Mouse (Mus musculus): Measurements from ENCODE around the gene Msi2. TPM values are rescaled to one million over a fixed set of nuclear protein-coding genes. Genes with fewer than 3 reads are reported as not detected.

The Msi2 gene
- total and polyA plus RNA-seq, 2 experiments from 2014 or later: 26.9 to 133 TPM

DNA sequence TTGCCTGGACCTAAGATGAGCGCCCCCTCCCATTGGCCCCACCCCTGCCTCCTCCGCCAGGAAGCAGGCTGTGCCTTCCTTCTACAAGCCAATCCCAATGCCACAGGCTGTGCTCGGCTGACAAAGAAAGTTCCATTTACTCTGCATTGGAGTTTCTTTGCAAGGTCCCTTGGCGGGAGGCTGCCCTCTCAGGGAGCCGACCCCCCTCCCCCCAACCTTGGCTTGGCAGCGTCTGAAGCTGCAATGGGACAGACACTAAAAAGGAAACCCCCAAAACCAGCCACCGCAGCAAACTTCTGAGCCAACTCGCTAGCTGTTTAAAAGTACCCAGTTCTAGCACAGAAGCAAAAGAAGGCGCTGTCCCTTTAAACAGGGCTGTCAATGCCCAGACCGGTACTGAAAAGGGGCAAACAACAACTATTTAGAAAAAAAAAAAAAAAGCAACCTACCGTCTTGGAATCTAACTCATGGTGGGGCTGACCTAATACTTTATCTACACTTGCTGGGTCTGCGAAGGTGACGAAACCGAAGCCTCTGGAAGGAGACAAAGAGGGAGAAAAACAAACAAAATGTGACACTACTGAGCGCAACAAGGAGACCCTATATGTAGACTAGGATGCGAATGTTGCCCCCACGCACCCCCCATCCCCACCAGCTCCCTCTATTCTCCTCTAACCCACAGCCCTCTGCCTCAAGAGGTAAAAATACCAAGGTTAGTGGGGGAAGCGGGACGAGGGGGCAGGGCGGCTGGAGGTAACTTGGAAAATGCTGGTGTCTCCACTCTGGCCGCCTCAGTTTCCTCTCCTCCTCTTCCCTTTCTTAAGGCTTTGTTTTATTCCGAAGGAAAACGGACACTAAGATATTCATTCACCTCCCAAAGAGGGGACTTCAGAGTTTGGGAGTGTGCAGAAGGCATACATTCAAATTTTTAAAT is 2.0 kb downstream of the Msi2 start:
- DNase-seq (ENCODE audit: low spot score) (peak; percentile 70), ATAC-seq (ENCODE audit: low FRiP score) (no peak)
- H3K4me3 ChIP-seq (ENCODE audit: low read depth, low read length): peak overlapping the region; percentile 79
- TF ChIP-seq CTCF (IDR thresholded peaks at IDR 0.05): no peak
- WGBS: under 1% methylated on average over 23 of the region's 23 CpGs
- peak overlapping the region; percentile 78 for H3K4me2 ChIP-seq (ENCODE audit: low read depth, low read length, poor library complexity, severe bottlenecking)
- H3K9ac ChIP-seq (replicated peaks; ENCODE audit: low read length, poor library complexity, severe bottlenecking): peak overlapping the region; percentile 78
- peak overlapping the region; percentile 86; the same call in 1 of the 2 replicates for H3K27ac ChIP-seq (ENCODE audit: low read depth, low read length)
- H3K36me3 ChIP-seq (ENCODE audit: insufficient read depth, low read length): peaks cover 9% of the 10 kb centered on the region
- H3K27me3 ChIP-seq (ENCODE audit: insufficient read depth, low read length): no peaks in the 10 kb centered on the region
- H3K9me3 ChIP-seq (ENCODE audit: low read length): no peaks in the 10 kb centered on the region
- H3K4me1 ChIP-seq (ENCODE audit: insufficient read depth, low read length): no peaks in the 10 kb centered on the region; the same call in 1 of the 2 replicates

DNA sequence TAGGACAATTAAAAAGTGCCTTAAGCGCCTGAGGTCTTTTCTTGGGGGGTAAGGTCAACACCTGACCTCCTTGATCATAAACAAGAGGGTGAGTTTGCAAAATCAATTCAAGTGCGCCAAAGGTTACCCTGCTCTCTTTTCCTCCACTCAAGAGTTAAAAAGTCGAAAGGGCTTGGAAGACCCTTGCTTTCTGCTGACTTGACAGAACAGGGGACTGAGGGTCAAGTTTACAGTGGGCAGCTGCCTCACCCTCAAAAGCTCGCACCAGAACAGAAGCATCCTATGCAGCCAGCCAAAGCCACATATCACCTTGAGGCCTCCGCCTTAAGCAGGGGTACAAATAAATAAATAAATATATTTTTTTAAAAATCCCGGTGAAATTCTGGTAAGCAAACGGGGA is 3.0 kb downstream of the Msi2 start:
- H3K36me3 ChIP-seq (ENCODE audit: insufficient read depth, low read length): peaks cover 11% of the 10 kb centered on the region
- H3K9ac ChIP-seq (replicated peaks; ENCODE audit: low read length, poor library complexity, severe bottlenecking): peak overlapping the region; percentile 40; the same call in 1 of the 2 replicates
- no peak overlapping the region for H3K27ac ChIP-seq (ENCODE audit: low read depth, low read length)
- peak overlapping the region; percentile 79 for H3K4me3 ChIP-seq (ENCODE audit: low read depth, low read length)
- no peaks in the 10 kb centered on the region for H3K9me3 ChIP-seq (ENCODE audit: low read length)
- H3K4me1 ChIP-seq (ENCODE audit: insufficient read depth, low read length): no peaks in the 10 kb centered on the region; the same call in 1 of the 2 replicates
- H3K4me2 ChIP-seq (ENCODE audit: low read depth, low read length, poor library complexity, severe bottlenecking): peak overlapping the region; percentile 78
- H3K27me3 ChIP-seq (ENCODE audit: insufficient read depth, low read length): no peaks in the 10 kb centered on the region
- 27% methylated on average over 7 of the region's 7 CpGs for WGBS
- no peak for TF ChIP-seq CTCF (IDR thresholded peaks at IDR 0.05)
- no peak for DNase-seq (ENCODE audit: low spot score)
- no peak for ATAC-seq (ENCODE audit: low FRiP score)

DNA sequence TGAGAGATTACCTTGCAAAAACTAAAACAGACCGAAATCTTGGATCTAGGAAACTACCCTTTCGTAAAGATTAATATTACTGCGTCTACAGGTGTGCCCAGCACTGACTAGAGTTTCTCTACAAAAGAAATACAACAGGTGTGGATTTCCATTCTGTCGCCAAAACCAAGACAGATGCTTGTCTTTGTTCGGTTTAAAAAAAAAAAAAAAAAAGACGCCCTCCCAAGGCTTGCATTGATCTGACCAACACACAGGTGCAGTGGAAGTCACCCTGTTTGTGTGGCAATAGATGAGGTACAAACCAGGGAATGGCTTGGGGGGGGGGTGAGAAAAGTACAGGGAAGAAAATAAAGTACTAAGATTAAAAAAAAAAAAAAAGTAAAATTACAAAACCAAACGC is 4.2 kb downstream of the Msi2 start:
- H3K36me3 ChIP-seq (ENCODE audit: insufficient read depth, low read length): peaks cover 15% of the 10 kb centered on the region
- 44% methylated on average over 7 of the region's 7 CpGs for WGBS
- ATAC-seq (ENCODE audit: low FRiP score): no peak
- peak overlapping the region; percentile 78 for H3K4me2 ChIP-seq (ENCODE audit: low read depth, low read length, poor library complexity, severe bottlenecking)
- no peak overlapping the region for H3K27ac ChIP-seq (ENCODE audit: low read depth, low read length)
- no peak for DNase-seq (ENCODE audit: low spot score)
- H3K27me3 ChIP-seq (ENCODE audit: insufficient read depth, low read length): no peaks in the 10 kb centered on the region
- TF ChIP-seq CTCF (IDR thresholded peaks at IDR 0.05): no peak
- 0 out of 2 replicates have a peak overlapping the region, but pooled peaks have one; percentile 33 for H3K9ac ChIP-seq (replicated peaks; ENCODE audit: low read length, poor library complexity, severe bottlenecking)
- no peaks in the 10 kb centered on the region for H3K9me3 ChIP-seq (ENCODE audit: low read length)
- peak overlapping the region; percentile 20; the same call in 1 of the 2 replicates for H3K4me3 ChIP-seq (ENCODE audit: low read depth, low read length)
- no peaks in the 10 kb centered on the region; the same call in 1 of the 2 replicates for H3K4me1 ChIP-seq (ENCODE audit: insufficient read depth, low read length)

DNA sequence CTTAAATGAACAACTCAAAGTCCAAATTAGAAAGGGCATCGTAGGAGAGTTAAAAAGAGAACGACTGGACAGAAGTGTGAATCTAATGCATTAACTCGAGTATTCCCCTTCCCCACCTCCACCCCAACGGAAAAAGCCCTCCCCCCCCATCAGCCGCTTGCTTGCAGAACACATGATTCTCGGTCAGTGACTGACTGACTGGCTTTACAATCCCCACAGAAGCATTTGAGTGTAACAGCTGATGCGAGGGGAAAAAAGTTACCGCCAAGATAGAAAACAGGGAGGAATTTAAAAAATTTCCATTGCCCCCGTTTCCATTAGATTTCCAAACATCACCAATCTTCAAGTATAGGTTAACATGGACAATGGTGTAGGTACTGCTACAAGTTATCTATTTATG is 4.8 kb downstream of the Msi2 start:
- no peaks in the 10 kb centered on the region for H3K27me3 ChIP-seq (ENCODE audit: insufficient read depth, low read length)
- no peak overlapping the region for H3K27ac ChIP-seq (ENCODE audit: low read depth, low read length)
- ATAC-seq (ENCODE audit: low FRiP score): no peak
- DNase-seq (ENCODE audit: low spot score): no peak
- no peak overlapping the region for H3K9ac ChIP-seq (replicated peaks; ENCODE audit: low read length, poor library complexity, severe bottlenecking)
- H3K4me2 ChIP-seq (ENCODE audit: low read depth, low read length, poor library complexity, severe bottlenecking): peak overlapping the region; percentile 78
- H3K4me1 ChIP-seq (ENCODE audit: insufficient read depth, low read length): no peaks in the 10 kb centered on the region; the same call in 1 of the 2 replicates
- H3K36me3 ChIP-seq (ENCODE audit: insufficient read depth, low read length): peaks cover 15% of the 10 kb centered on the region
- WGBS: 35% methylated on average over 9 of the region's 9 CpGs
- no peaks in the 10 kb centered on the region for H3K9me3 ChIP-seq (ENCODE audit: low read length)
- no peak for TF ChIP-seq CTCF (IDR thresholded peaks at IDR 0.05)
- peak overlapping the region; percentile 20 for H3K4me3 ChIP-seq (ENCODE audit: low read depth, low read length)

DNA sequence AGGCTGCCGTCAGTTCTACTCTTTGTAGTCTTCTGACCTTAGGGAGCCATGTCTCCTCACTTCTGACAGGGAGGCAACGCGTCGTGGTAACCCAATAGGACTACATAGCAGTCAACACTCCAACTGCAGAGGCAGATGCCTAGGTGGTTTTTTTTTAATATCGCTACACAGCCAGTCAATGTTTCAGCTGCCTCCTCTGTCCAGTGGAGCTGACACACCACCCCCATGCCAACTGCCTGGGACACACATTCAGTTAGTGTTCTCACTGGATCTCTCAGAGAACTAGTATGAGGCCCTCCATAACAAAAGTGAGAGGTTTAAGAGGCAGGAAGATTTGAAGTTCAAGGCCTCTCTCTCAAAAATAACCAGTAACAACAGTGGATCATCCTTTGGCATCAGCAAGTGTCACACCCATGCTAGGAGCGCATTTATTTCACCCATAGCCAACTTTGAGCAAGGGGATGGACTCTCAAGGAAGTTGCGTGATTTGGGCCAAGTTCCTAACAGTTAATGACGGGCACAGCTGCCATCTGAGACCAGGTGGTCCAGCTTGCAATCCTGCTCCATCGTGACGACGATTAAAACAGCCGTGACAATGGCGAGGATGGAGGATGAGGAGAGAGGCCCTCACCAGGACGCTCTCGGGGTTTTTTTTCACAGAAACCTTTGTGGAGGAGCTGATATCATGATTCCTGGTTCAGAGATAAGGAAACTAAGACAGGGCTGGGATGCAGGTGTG is 8.3 kb downstream of the Msi2 start:
- 68% methylated on average over 15 of the region's 15 CpGs for WGBS
- no peak overlapping the region for H3K9ac ChIP-seq (replicated peaks; ENCODE audit: low read length, poor library complexity, severe bottlenecking)
- no peak for TF ChIP-seq CTCF (IDR thresholded peaks at IDR 0.05)
- no peak overlapping the region for H3K4me3 ChIP-seq (ENCODE audit: low read depth, low read length)
- H3K36me3 ChIP-seq (ENCODE audit: insufficient read depth, low read length): peaks cover 20% of the 10 kb centered on the region
- H3K9me3 ChIP-seq (ENCODE audit: low read length): no peaks in the 10 kb centered on the region
- ATAC-seq (ENCODE audit: low FRiP score) (no peak), DNase-seq (ENCODE audit: low spot score) (no peak)
- H3K4me2 ChIP-seq (ENCODE audit: low read depth, low read length, poor library complexity, severe bottlenecking): no peak overlapping the region
- no peak overlapping the region for H3K27ac ChIP-seq (ENCODE audit: low read depth, low read length)
- H3K27me3 ChIP-seq (ENCODE audit: insufficient read depth, low read length): no peaks in the 10 kb centered on the region
- H3K4me1 ChIP-seq (ENCODE audit: insufficient read depth, low read length): no peaks in the 10 kb centered on the region
